Mouse (Mus musculus) embryonic facial prominence, embryonic 10.5 days (tissue): ENCODE measurements at regions not wholly inside any gene's neighbourhood (a gene's known extent, or its start where the extent isn't known, plus 50 kb on each side); places are given as distances from the start of the nearest gene placed in this dataset.

ENCODE experiments used
- DNase-seq: peaks from one replicate; pipeline ENCODE4 v3.0.0-alpha.2; 2017; ENCODE audit warnings: low spot score
- H3K27ac ChIP-seq: fragments of 300-500 bp; sonication (generic); replicated peaks from 2 replicates; pipeline ENCODE4 v1.5.1; 2016; ENCODE audit warnings: mild to moderate bottlenecking
- H3K27me3 ChIP-seq: fragments of 300-500 bp; sonication (generic); replicated peaks from 2 replicates; pipeline ENCODE4 v1.6.1; 2016; ENCODE audit warnings: low read depth, mild to moderate bottlenecking; ENCODE audit not compliant: poor library complexity, severe bottlenecking
- H3K36me3 ChIP-seq: fragments of 300-500 bp; sonication (generic); replicated peaks from 2 replicates; pipeline ENCODE4 v1.6.1; 2016; ENCODE audit warnings: mild to moderate bottlenecking, moderate library complexity
- H3K4me1 ChIP-seq: fragments of 300-500 bp; sonication (generic); 2 replicates; pipeline ENCODE4 v1.6.1; 2016
- H3K4me3 ChIP-seq: fragments of 300-500 bp; sonication (generic); 2 replicates; pipeline ENCODE4 v1.5.1; 2016; ENCODE audit warnings: mild to moderate bottlenecking, moderate library complexity
- H3K9me3 ChIP-seq: fragments of 300-500 bp; sonication (generic); 2 replicates; pipeline ENCODE4 v1.6.1; 2016; ENCODE audit warnings: mild to moderate bottlenecking
- WGBS: fragments of 180-500 bp; shearing (Covaris S2); methylation state at CpG from one replicate; pipeline ENCODE4 v1.1.7; 2016; 5-methylcytosine and 5-hydroxymethylcytosine counted together

- Histone ChIP-seq H3K27me3 (no peaks in the 10 kb centered on the region), H3K36me3 (no peaks in the 10 kb centered on the region), H3K4me3 (peak overlapping the region; percentile 26; the same call in 1 of the 2 replicates), H3K4me1 (peaks cover 60% of the 10 kb centered on the region), H3K9me3 (no peaks in the 10 kb centered on the region), H3K27ac (peak overlapping the region; percentile 87)
- 93% methylated on average over 17 of the region's 17 CpGs for WGBS
- DNase-seq: no peak
Observed at GRCm38 (mm10) chr13:28418936-28419681, 161.8 kb downstream of the Gm11361 start.

GRCm38 (mm10) chr13:28417929-28418881 lies 160.9 kb downstream of the Gm11361 start:
- Histone ChIP-seq H3K27me3 (no peaks in the 10 kb centered on the region), H3K27ac (peak overlapping the region; percentile 87), H3K9me3 (no peaks in the 10 kb centered on the region), H3K36me3 (no peaks in the 10 kb centered on the region), H3K4me3 (peak overlapping the region; percentile 42), H3K4me1 (peaks cover 59% of the 10 kb centered on the region)
- DNase-seq: peak; percentile 79
- WGBS: 18% methylated on average over 11 of the region's 11 CpGs

- H3K36me3 ChIP-seq: no peaks in the 10 kb centered on the region
- H3K4me1 ChIP-seq: peaks cover 59% of the 10 kb centered on the region
- peak overlapping the region; percentile 42 for H3K4me3 ChIP-seq
- no peaks in the 10 kb centered on the region for H3K27me3 ChIP-seq
- peak overlapping the region; percentile 87 for H3K27ac ChIP-seq
- no peak for DNase-seq
- no peaks in the 10 kb centered on the region for H3K9me3 ChIP-seq
- 15% methylated on average over 7 of the region's 7 CpGs for WGBS
Observed at GRCm38 (mm10) chr13:28417431-28417928, 160.2 kb downstream of the Gm11361 start.

GRCm38 (mm10) chr13:28416887-28417286 lies 159.6 kb downstream of the Gm11361 start:
- DNase-seq: peak; percentile 17
- H3K9me3 ChIP-seq: no peaks in the 10 kb centered on the region
- 40% methylated on average over 8 of the region's 8 CpGs for WGBS
- H3K27ac ChIP-seq: peak overlapping the region; percentile 87
- peak overlapping the region; percentile 42 for H3K4me3 ChIP-seq
- H3K36me3 ChIP-seq: no peaks in the 10 kb centered on the region
- no peaks in the 10 kb centered on the region for H3K27me3 ChIP-seq
- H3K4me1 ChIP-seq: peaks cover 59% of the 10 kb centered on the region

GRCm38 (mm10) chr13:28416231-28416630 lies 158.9 kb downstream of the Gm11361 start:
- peak; percentile 51 for DNase-seq
- Histone ChIP-seq H3K27ac (peak overlapping the region; percentile 87), H3K36me3 (no peaks in the 10 kb centered on the region), H3K4me1 (peaks cover 59% of the 10 kb centered on the region), H3K4me3 (no peak overlapping the region), H3K9me3 (no peaks in the 10 kb centered on the region), H3K27me3 (no peaks in the 10 kb centered on the region)
- whole genome bisulfite sequencing: 19% methylated on average over 6 of the region's 6 CpGs

- Histone ChIP-seq H3K27ac (peak overlapping the region; percentile 87), H3K4me3 (no peak overlapping the region), H3K9me3 (no peaks in the 10 kb centered on the region), H3K27me3 (no peaks in the 10 kb centered on the region), H3K4me1 (peaks cover 59% of the 10 kb centered on the region), H3K36me3 (no peaks in the 10 kb centered on the region)
- DNase-seq: no peak
- 64% methylated on average over 1 of the region's 1 CpGs for WGBS
Observed at GRCm38 (mm10) chr13:28415769-28416168, 158.4 kb downstream of the Gm11361 start.

- DNase-seq: no peak
- no peaks in the 10 kb centered on the region for H3K27me3 ChIP-seq
- 52% methylated on average over 2 of the region's 2 CpGs for WGBS
- peaks cover 26% of the 10 kb centered on the region for H3K4me1 ChIP-seq
- H3K9me3 ChIP-seq: no peaks in the 10 kb centered on the region
- H3K27ac ChIP-seq: no peak overlapping the region
- no peaks in the 10 kb centered on the region for H3K36me3 ChIP-seq
- H3K4me3 ChIP-seq: no peak overlapping the region
Observed at GRCm38 (mm10) chr13:28410324-28410723, 153.0 kb downstream of the Gm11361 start.

- H3K36me3 ChIP-seq: no peaks in the 10 kb centered on the region
- no peaks in the 10 kb centered on the region for H3K27me3 ChIP-seq
- H3K4me3 ChIP-seq: no peak overlapping the region
- H3K4me1 ChIP-seq: peaks cover 19% of the 10 kb centered on the region
- no peaks in the 10 kb centered on the region for H3K9me3 ChIP-seq
- WGBS: 33% methylated on average over 1 of the region's 1 CpGs
- H3K27ac ChIP-seq: peak overlapping the region; percentile 75
- no peak for DNase-seq
Observed at GRCm38 (mm10) chr13:28409609-28409902, 152.2 kb downstream of the Gm11361 start.

GRCm38 (mm10) chr13:28408868-28409608 lies 151.7 kb downstream of the Gm11361 start:
- Histone ChIP-seq H3K9me3 (no peaks in the 10 kb centered on the region), H3K36me3 (no peaks in the 10 kb centered on the region), H3K27me3 (no peaks in the 10 kb centered on the region), H3K27ac (peak overlapping the region; percentile 75), H3K4me3 (no peak overlapping the region), H3K4me1 (peaks cover 19% of the 10 kb centered on the region)
- peak; percentile 48 for DNase-seq
- 21% methylated on average over 7 of the region's 7 CpGs for WGBS

- no peak overlapping the region for H3K4me3 ChIP-seq
- H3K36me3 ChIP-seq: no peaks in the 10 kb centered on the region
- DNase-seq: no peak
- WGBS: 23% methylated on average over 7 of the region's 7 CpGs
- peak overlapping the region; percentile 68 for H3K27ac ChIP-seq
- H3K9me3 ChIP-seq: no peaks in the 10 kb centered on the region
- peaks cover 11% of the 10 kb centered on the region for H3K4me1 ChIP-seq
- no peaks in the 10 kb centered on the region for H3K27me3 ChIP-seq
Observed at GRCm38 (mm10) chr13:28400459-28400858, 143.1 kb downstream of the Gm11361 start.
